Mouse (Mus musculus) mature B cell (primary cell): Measurements from ENCODE around the gene Fam83b.

Experiments
- in situ Hi-C: fragments of 300-500 bp; cut with MboI; formaldehyde crosslinking; loops from 2 replicates; pipeline ENCODE4 v1.14.3; 2019

The Fam83b gene

GRCm38 (mm10) chr9:76521640-76522039, 45.3 kb downstream of the Fam83b start:
- in situ Hi-C loops, result no loop called here

- in situ Hi-C loops, result no loop called here
Observed at GRCm38 (mm10) chr9:76518665-76519064, 48.3 kb downstream of the Fam83b start.

GRCm38 (mm10) chr9:76505650-76506049, 61.3 kb downstream of the Fam83b start:
- in situ Hi-C loops, result no loop called here

GRCm38 (mm10) chr9:76489737-76490136, 77.2 kb downstream of the Fam83b start:
- in situ Hi-C loops, result no loop called here

- in situ Hi-C loops, result no loop called here
Observed at GRCm38 (mm10) chr9:76480088-76480487, 86.8 kb downstream of the Fam83b start.

- in situ Hi-C loops, result no loop called here
Observed at GRCm38 (mm10) chr9:76469500-76469899, 97.4 kb downstream of the Fam83b start.

- in situ Hi-C loops, result no loop called here
Observed at GRCm38 (mm10) chr9:76461547-76461946, 105.4 kb downstream of the Fam83b start.

GRCm38 (mm10) chr9:76455703-76456102, 111.2 kb downstream of the Fam83b start:
- in situ Hi-C loops, result no loop called here
